Mouse (Mus musculus): ENCODE measurements at regions not wholly inside any gene's neighbourhood (a gene's known extent, or its start where the extent isn't known, plus 50 kb on each side); places are given as distances from the start of the nearest gene placed in this dataset.

DNA sequence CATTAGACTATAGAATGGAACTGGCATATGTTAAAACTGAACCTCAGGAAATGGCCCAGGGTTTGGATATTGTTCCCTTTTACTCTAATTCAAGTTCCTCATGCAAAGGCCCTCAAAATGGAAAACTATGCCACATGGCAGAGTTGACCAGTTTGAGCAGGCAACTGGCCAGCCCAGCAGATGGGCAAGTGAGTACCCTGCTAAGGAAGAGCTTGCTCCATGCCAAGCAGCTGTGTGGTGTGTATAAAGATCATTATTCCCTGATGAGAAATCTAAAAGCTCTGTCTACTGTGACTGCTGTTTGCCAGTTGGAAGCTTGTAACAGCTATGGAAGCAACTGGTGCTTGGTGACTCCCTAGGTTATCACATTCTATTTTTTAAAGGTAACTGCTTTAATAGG lies 453.4 kb upstream of the Foxg1 start:
- Histone ChIP-seq H3K4me2 (ENCODE audit: low read depth, low read length) (no peak overlapping the region), H3K27ac (replicated peaks; ENCODE audit: low read depth, low read length) (no peak overlapping the region), H3K36me3 (ENCODE audit: control insufficient read depth, insufficient read depth, low read length) (no peaks in the 10 kb centered on the region), H3K4me3 (ENCODE audit: low read depth, low read length) (no peak overlapping the region), H3K4me1 (ENCODE audit: control insufficient read depth, insufficient read depth, low read length) (no peaks in the 10 kb centered on the region), H3K9ac (ENCODE audit: low read depth, low read length) (no peak overlapping the region), H3K27me3 (replicated peaks; ENCODE audit: control insufficient read depth, insufficient read depth, low read length) (no peaks in the 10 kb centered on the region), H3K9me3 (ENCODE audit: control insufficient read depth, low read length) (no peaks in the 10 kb centered on the region)
- no peak for ATAC-seq (ENCODE audit: low read depth)
- DNase-seq (ENCODE audit: low spot score), result no peak

DNA sequence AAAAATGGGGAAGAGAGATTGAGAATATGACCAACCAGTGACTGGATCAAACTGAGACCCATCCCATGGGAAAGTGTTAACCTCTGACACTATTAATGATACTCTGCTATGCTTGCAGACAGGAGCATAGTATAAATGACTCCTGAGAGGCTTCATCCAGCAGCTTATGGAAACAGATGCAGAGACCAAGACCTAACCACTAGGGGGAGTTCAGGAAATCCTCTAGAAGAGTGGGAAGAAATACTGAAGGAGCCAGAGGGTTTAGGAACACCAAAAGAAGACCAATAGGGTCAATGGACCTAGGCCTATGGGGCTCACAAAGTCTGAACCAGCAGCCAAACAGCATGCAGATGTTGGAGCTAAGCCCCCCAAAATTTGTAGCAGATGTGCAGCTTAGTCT lies 436.0 kb upstream of the Foxg1 start:
- Histone ChIP-seq H3K4me2 (ENCODE audit: low read depth, low read length) (no peak overlapping the region), H3K4me3 (ENCODE audit: low read depth, low read length) (no peak overlapping the region), H3K9me3 (ENCODE audit: control insufficient read depth, low read length) (no peaks in the 10 kb centered on the region), H3K9ac (ENCODE audit: low read depth, low read length) (no peak overlapping the region), H3K27ac (replicated peaks; ENCODE audit: low read depth, low read length) (no peak overlapping the region), H3K4me1 (ENCODE audit: control insufficient read depth, insufficient read depth, low read length) (no peaks in the 10 kb centered on the region), H3K27me3 (replicated peaks; ENCODE audit: control insufficient read depth, insufficient read depth, low read length) (no peaks in the 10 kb centered on the region), H3K36me3 (ENCODE audit: control insufficient read depth, insufficient read depth, low read length) (no peaks in the 10 kb centered on the region)
- ATAC-seq (ENCODE audit: low read depth) (no peak), DNase-seq (ENCODE audit: low spot score) (peak; percentile 5)

DNA sequence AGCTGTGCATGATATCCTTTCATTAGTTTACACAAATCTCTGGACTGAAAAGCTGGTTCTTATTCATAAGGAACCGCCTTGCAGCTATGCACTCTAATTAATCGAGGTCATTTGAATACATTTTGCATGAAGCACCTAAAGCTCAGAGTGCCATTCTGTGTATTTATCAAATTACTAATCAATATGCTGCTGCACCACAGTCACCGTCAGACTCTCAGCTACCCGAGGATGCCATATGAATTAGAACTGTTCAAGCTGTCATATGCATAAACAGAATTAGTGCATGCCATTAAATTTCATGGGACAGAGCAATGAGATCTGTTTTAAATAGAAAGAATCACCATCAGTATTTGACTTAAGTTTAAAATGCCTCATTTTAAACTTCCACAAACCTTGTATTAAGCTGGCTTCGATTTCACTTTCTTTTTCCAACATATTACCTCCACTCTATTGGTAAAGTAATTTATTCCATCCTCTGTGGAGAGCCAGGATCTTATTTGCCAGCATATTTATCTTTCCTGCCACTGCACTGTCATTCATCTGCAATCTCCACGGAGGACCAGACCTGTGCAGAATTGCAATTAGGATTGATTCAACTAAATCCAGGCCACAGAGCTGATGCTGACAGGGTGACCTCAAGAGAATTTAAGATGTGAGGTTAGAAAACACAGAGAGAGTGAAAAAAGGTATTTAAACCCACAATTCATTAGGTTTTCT lies 423.0 kb upstream of the Foxg1 start:
- H3K4me2 ChIP-seq (ENCODE audit: low read depth, low read length), result no peak overlapping the region
- H3K27ac ChIP-seq (replicated peaks; ENCODE audit: low read depth, low read length), result no peak overlapping the region
- ATAC-seq (ENCODE audit: low read depth), result no peak
- 56% methylated on average over 6 of the region's 6 CpGs for WGBS
- H3K36me3 ChIP-seq (ENCODE audit: control insufficient read depth, insufficient read depth, low read length), result no peaks in the 10 kb centered on the region
- no peak overlapping the region for H3K9ac ChIP-seq (ENCODE audit: low read depth, low read length)
- DNase-seq (ENCODE audit: low spot score), result no peak
- H3K9me3 ChIP-seq (ENCODE audit: control insufficient read depth, low read length), result no peaks in the 10 kb centered on the region
- H3K4me3 ChIP-seq (ENCODE audit: low read depth, low read length), result no peak overlapping the region
- no peaks in the 10 kb centered on the region for H3K4me1 ChIP-seq (ENCODE audit: control insufficient read depth, insufficient read depth, low read length)
- no peaks in the 10 kb centered on the region for H3K27me3 ChIP-seq (replicated peaks; ENCODE audit: control insufficient read depth, insufficient read depth, low read length)

DNA sequence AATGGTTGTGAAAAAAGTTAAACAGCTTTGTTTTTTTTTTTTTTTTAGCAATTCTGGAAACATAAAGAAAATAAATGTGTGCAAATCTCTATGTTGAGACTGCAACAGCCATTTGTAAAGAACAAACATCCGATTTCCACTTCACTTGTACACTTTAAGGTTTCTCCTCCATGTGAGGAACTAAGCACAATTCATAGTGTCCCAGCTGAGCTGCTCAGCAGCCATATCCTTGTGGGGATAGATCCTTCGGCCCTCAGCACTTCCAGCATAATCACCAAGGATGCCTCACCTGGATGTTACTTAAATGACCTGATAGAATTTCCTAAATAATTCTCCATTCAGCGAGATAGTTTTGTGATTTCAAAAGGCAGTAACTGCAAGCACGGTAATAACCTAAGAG lies 422.4 kb upstream of the Foxg1 start:
- Histone ChIP-seq H3K9me3 (ENCODE audit: control insufficient read depth, low read length) (no peaks in the 10 kb centered on the region), H3K9ac (ENCODE audit: low read depth, low read length) (no peak overlapping the region), H3K36me3 (ENCODE audit: control insufficient read depth, insufficient read depth, low read length) (no peaks in the 10 kb centered on the region), H3K4me3 (ENCODE audit: low read depth, low read length) (no peak overlapping the region), H3K27ac (replicated peaks; ENCODE audit: low read depth, low read length) (no peak overlapping the region), H3K4me1 (ENCODE audit: control insufficient read depth, insufficient read depth, low read length) (no peaks in the 10 kb centered on the region), H3K4me2 (ENCODE audit: low read depth, low read length) (no peak overlapping the region), H3K27me3 (replicated peaks; ENCODE audit: control insufficient read depth, insufficient read depth, low read length) (no peaks in the 10 kb centered on the region)
- 70% methylated on average over 4 of the region's 4 CpGs for WGBS
- DNase-seq (ENCODE audit: low spot score) (no peak), ATAC-seq (ENCODE audit: low read depth) (no peak)

DNA sequence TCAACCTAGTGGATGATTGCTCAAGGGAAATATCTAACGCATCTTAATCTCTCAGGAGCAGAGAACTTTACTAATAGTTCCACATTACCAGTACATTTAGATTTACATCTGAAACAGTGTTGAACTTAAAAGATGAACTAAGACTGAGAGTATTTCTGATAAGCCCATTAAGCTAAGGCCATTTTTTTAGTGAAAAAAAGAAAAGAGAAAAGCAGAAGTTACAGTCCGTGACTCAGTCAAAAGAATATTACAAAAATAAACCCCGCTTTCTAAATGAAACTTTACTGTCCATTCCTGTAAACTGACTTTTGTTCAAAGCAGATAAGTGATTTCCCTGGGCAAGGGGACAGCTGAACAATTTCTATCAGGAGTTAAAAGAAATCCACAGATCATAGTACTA lies 419.0 kb upstream of the Foxg1 start:
- Histone ChIP-seq H3K9me3 (ENCODE audit: control insufficient read depth, low read length) (no peaks in the 10 kb centered on the region), H3K36me3 (ENCODE audit: control insufficient read depth, insufficient read depth, low read length) (no peaks in the 10 kb centered on the region), H3K27ac (replicated peaks; ENCODE audit: low read depth, low read length) (no peak overlapping the region), H3K9ac (ENCODE audit: low read depth, low read length) (no peak overlapping the region), H3K4me1 (ENCODE audit: control insufficient read depth, insufficient read depth, low read length) (no peaks in the 10 kb centered on the region), H3K4me2 (ENCODE audit: low read depth, low read length) (no peak overlapping the region), H3K27me3 (replicated peaks; ENCODE audit: control insufficient read depth, insufficient read depth, low read length) (no peaks in the 10 kb centered on the region), H3K4me3 (ENCODE audit: low read depth, low read length) (no peak overlapping the region)
- no peak for DNase-seq (ENCODE audit: low spot score)
- ATAC-seq (ENCODE audit: low read depth), result no peak
- 87% methylated on average over 3 of the region's 3 CpGs for WGBS
